Mouse (Mus musculus): Measurements from ENCODE around the gene Osbpl6. TPM values are rescaled to one million over a fixed set of nuclear protein-coding genes. Genes with fewer than 3 reads are reported as not detected.
"Not testable (repeated sequence)": the region's sequence is repeated elsewhere in the genome, so short reads cannot be mapped to it uniquely, and the experiment has no call there.

The Osbpl6 gene
- polyA plus RNA-seq, 1 experiment, result 0.20 TPM

- TF ChIP-seq POLR2A (IDR thresholded peaks at IDR 0.05; ENCODE audit: control insufficient read depth, low read depth, low read length), result no peak
- TF ChIP-seq CTCF (IDR thresholded peaks at IDR 0.05; ENCODE audit: control insufficient read depth, insufficient read depth, insufficient replicate concordance, low read depth, low read length), result no peak
- Histone ChIP-seq H3K27me3 (ENCODE audit: control insufficient read depth, insufficient read depth, low read length) (no peaks in the 10 kb centered on the region), H3K4me1 (ENCODE audit: control insufficient read depth, insufficient read depth, low read length) (no peaks in the 10 kb centered on the region), H3K4me3 (ENCODE audit: control insufficient read depth, low read depth, low read length) (no peak overlapping the region), H3K36me3 (ENCODE audit: control insufficient read depth, insufficient read depth, low read length) (no peaks in the 10 kb centered on the region), H3K27ac (ENCODE audit: control insufficient read depth, insufficient read depth, low read depth, low read length) (no peak overlapping the region)
These were observed 204.2 kb downstream of the Osbpl6 start for GRCm38 (mm10) chr2:76610326-76611104.

DNA sequence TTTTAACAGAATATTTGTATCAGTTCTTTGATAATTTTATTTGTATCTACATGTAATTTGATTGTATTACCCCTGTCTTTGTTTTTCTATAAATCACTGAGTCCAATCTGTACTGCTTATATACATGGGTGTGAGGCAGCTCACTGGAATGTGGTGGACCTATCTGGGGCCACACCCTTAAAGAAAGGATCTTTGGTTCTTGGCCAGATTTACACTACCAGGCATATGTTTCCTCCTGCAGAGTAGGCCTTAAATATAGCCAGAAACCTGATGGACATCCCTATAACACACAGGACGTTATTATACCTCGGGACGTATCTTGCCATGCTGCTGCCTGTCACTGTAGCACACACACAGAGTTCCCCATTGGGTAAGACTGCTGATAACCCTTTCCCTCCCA is 205.7 kb downstream of the Osbpl6 start:
- Histone ChIP-seq H3K4me3 (ENCODE audit: control insufficient read depth, low read depth, low read length) (no peak overlapping the region), H3K36me3 (ENCODE audit: control insufficient read depth, insufficient read depth, low read length) (no peaks in the 10 kb centered on the region), H3K27ac (ENCODE audit: control insufficient read depth, insufficient read depth, low read depth, low read length) (no peak overlapping the region), H3K4me1 (ENCODE audit: control insufficient read depth, insufficient read depth, low read length) (no peaks in the 10 kb centered on the region), H3K27me3 (ENCODE audit: control insufficient read depth, insufficient read depth, low read length) (no peaks in the 10 kb centered on the region)
- TF ChIP-seq POLR2A (IDR thresholded peaks at IDR 0.05; ENCODE audit: control insufficient read depth, low read depth, low read length) (no peak), CTCF (IDR thresholded peaks at IDR 0.05; ENCODE audit: control insufficient read depth, insufficient read depth, insufficient replicate concordance, low read depth, low read length) (no peak)

GRCm38 (mm10) chr2:76618078-76618477 is 211.8 kb downstream of the Osbpl6 start:
- no peak for TF ChIP-seq CTCF (IDR thresholded peaks at IDR 0.05; ENCODE audit: control insufficient read depth, insufficient read depth, insufficient replicate concordance, low read depth, low read length)
- TF ChIP-seq POLR2A (IDR thresholded peaks at IDR 0.05; ENCODE audit: control insufficient read depth, low read depth, low read length), result no peak
- Histone ChIP-seq H3K27me3 (ENCODE audit: control insufficient read depth, insufficient read depth, low read length) (no peaks in the 10 kb centered on the region), H3K27ac (ENCODE audit: control insufficient read depth, insufficient read depth, low read depth, low read length) (no peak overlapping the region)

DNA sequence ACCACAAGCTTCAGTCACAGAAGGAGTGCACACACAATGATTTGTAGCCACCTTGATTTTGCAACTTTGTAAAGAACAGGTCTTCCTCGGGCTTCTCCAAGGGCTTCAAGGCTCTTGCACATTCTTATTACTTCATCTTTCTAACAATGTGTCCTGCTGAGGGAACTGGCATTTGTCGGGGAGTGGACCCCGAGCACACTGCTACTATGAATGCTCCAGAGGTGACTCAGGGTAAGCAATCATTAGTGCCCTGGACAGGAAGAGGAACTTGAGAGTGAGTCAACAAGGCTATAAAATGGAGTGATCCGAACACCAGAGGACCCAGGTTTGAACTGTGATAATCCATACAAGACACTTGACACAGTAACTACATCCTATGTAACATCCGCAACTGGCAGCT is 213.9 kb downstream of the Osbpl6 start:
- Histone ChIP-seq H3K4me3 (ENCODE audit: control insufficient read depth, low read depth, low read length) (no peak overlapping the region), H3K27me3 (ENCODE audit: control insufficient read depth, insufficient read depth, low read length) (no peaks in the 10 kb centered on the region), H3K27ac (ENCODE audit: control insufficient read depth, insufficient read depth, low read depth, low read length) (no peak overlapping the region), H3K4me1 (ENCODE audit: control insufficient read depth, insufficient read depth, low read length) (no peaks in the 10 kb centered on the region), H3K36me3 (ENCODE audit: control insufficient read depth, insufficient read depth, low read length) (no peaks in the 10 kb centered on the region)
- TF ChIP-seq POLR2A (IDR thresholded peaks at IDR 0.05; ENCODE audit: control insufficient read depth, low read depth, low read length) (no peak), CTCF (IDR thresholded peaks at IDR 0.05; ENCODE audit: control insufficient read depth, insufficient read depth, insufficient replicate concordance, low read depth, low read length) (no peak)

More at GRCm38 (mm10) chr2:76618078-76618477, 211.8 kb downstream of the Osbpl6 start:
- Histone ChIP-seq H3K4me1 (ENCODE audit: control insufficient read depth, insufficient read depth, low read length) (no peaks in the 10 kb centered on the region), H3K4me3 (ENCODE audit: control insufficient read depth, low read depth, low read length) (no peak overlapping the region), H3K36me3 (ENCODE audit: control insufficient read depth, insufficient read depth, low read length) (no peaks in the 10 kb centered on the region)

- no peak for TF ChIP-seq POLR2A (IDR thresholded peaks at IDR 0.05; ENCODE audit: control insufficient read depth, low read depth, low read length)
- TF ChIP-seq CTCF (IDR thresholded peaks at IDR 0.05; ENCODE audit: control insufficient read depth, insufficient read depth, insufficient replicate concordance, low read depth, low read length), result no peak
- H3K27me3 ChIP-seq (ENCODE audit: control insufficient read depth, insufficient read depth, low read length), result no peaks in the 10 kb centered on the region
- no peaks in the 10 kb centered on the region; the same call in 1 of the 2 replicates for H3K4me1 ChIP-seq (ENCODE audit: control insufficient read depth, insufficient read depth, low read length)
- H3K36me3 ChIP-seq (ENCODE audit: control insufficient read depth, insufficient read depth, low read length), result no peaks in the 10 kb centered on the region
- no peak overlapping the region for H3K4me3 ChIP-seq (ENCODE audit: control insufficient read depth, low read depth, low read length)
- no peak overlapping the region for H3K27ac ChIP-seq (ENCODE audit: control insufficient read depth, insufficient read depth, low read depth, low read length)
These were observed 215.4 kb downstream of the Osbpl6 start for GRCm38 (mm10) chr2:76621724-76622123.

DNA sequence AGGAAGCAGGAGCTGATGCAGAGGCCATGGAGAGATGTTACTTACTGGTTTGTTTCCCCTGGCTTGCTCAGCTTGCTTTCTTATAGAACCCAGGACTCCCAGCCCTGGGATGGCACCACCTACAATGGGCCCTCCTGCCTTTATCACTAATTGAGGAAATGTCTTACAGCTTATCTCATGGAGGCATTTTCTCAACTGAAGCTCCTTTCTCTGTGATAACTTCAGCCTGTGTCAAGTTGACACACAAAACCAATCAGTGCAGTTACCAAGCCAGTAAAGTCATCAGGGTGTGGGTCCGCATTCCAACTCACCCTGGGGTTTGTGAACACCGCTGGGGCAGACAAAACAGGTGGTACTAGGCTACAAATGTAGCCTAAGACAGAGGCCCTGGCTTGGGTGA is 216.0 kb downstream of the Osbpl6 start:
- not testable (repeated sequence) for H3K36me3 ChIP-seq (ENCODE audit: control insufficient read depth, insufficient read depth, low read length); H3K4me3 ChIP-seq (ENCODE audit: control insufficient read depth, low read depth, low read length)

DNA sequence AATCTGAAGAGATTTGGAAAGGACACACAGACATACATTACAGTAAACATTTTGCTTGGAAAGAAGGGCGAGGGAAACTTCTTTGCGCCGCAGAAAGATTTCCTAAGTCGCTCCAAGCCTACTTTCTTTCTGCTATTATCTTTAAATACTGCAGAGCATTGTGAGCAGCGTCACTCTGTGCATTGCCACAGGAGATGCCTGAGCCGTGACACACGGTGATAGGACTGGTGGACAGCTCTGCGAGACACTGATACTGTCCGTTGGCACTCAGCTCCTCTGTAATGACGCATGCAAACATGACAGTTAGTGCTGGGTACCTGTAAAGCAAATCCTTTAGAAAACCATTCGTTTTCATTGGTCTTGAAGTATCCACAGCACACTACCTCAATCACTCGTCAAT is 224.0 kb downstream of the Osbpl6 start:
- no peak overlapping the region for H3K27ac ChIP-seq (ENCODE audit: control insufficient read depth, insufficient read depth, low read depth, low read length)
- H3K4me3 ChIP-seq (ENCODE audit: control insufficient read depth, low read depth, low read length), result no peak overlapping the region
- H3K4me1 ChIP-seq (ENCODE audit: control insufficient read depth, insufficient read depth, low read length), result no peaks in the 10 kb centered on the region; the same call in 1 of the 2 replicates
- H3K27me3 ChIP-seq (ENCODE audit: control insufficient read depth, insufficient read depth, low read length), result no peaks in the 10 kb centered on the region
- TF ChIP-seq CTCF (IDR thresholded peaks at IDR 0.05; ENCODE audit: control insufficient read depth, insufficient read depth, insufficient replicate concordance, low read depth, low read length) (no peak), POLR2A (IDR thresholded peaks at IDR 0.05; ENCODE audit: control insufficient read depth, low read depth, low read length) (no peak)
- H3K36me3 ChIP-seq (ENCODE audit: control insufficient read depth, insufficient read depth, low read length), result no peaks in the 10 kb centered on the region

More for the DNA sequence above, 216.0 kb downstream of the Osbpl6 start:
- H3K4me1 ChIP-seq (ENCODE audit: control insufficient read depth, insufficient read depth, low read length); H3K27me3 ChIP-seq (ENCODE audit: control insufficient read depth, insufficient read depth, low read length); H3K27ac ChIP-seq (ENCODE audit: control insufficient read depth, insufficient read depth, low read depth, low read length): not testable (repeated sequence)

All from testis, adult 2 months (tissue).